Mouse (Mus musculus): ENCODE data around the gene Hist1h4k. TPM values are rescaled to one million over a fixed set of nuclear protein-coding genes. Genes with fewer than 3 reads are reported as not detected.

The Hist1h4k gene
- total RNA-seq, 2 experiments from 2014 or later, result 311 to 320 TPM

GRCm38 (mm10) chr13:21706669-21707068 is 43.6 kb downstream of the Hist1h4k start:
- intact Hi-C loops (cut with DNase I), result no loop called here
- no peak for DNase-seq (ENCODE audit: low spot score in 2 of 2)

Small RNA genes lying within 50 kb of the gene (microRNA-seq; reads per million reads assigned to microRNA genes)
- gene Gm44346 (0 reads per million in 2 experiments), gene Gm44357 (0 reads per million in 2 experiments), gene Gm44367 (0 reads per million in 2 experiments), gene Gm44454 (0 reads per million in 2 experiments)

Other genes starting within 250 kb of the Hist1h4k start
- 10 to 100 TPM; 59.6 to 63.4 TPM for gene Gm11273, start 249.1 kb downstream of the Hist1h4k start, total RNA-seq (2021)
- 10 to 100 TPM; 12.7 to 13.2 TPM for gene Zkscan8, start 219.4 kb downstream of the Hist1h4k start, total RNA-seq (2021)
- gene Olfr1366, start 207.7 kb downstream of the Hist1h4k start, total RNA-seq (2021), result not detected
- not detected for gene Olfr1535, start 190.6 kb downstream of the Hist1h4k start, total RNA-seq (2021)
- gene Olfr1364, start 168.7 kb downstream of the Hist1h4k start, total RNA-seq (2021), result not detected
- gene Olfr1362, start 136.5 kb downstream of the Hist1h4k start, total RNA-seq (2021), result not detected
- not detected for gene Olfr11, start 108.0 kb downstream of the Hist1h4k start, total RNA-seq (2021)
- not detected for gene Olfr1361, start 87.1 kb downstream of the Hist1h4k start, total RNA-seq (2021)
- not detected for gene Olfr1360, start 73.1 kb downstream of the Hist1h4k start, total RNA-seq (2021)
- gene Olfr1359, start 52.4 kb downstream of the Hist1h4k start, total RNA-seq (2021), result not detected
- 10 to 100 TPM; 37.3 to 37.9 TPM for gene Hist1h2bl, start 34.4 kb downstream of the Hist1h4k start, total RNA-seq (2021)
- 10 to 100 TPM; 17.2 to 25.6 TPM for gene Hist1h2ai, start 34.1 kb downstream of the Hist1h4k start, total RNA-seq (2021)
- 10 to 100 TPM; 46.6 to 56.8 TPM for gene Hist1h3h, start 32.8 kb downstream of the Hist1h4k start, total RNA-seq (2021)
- 1 to 10 TPM; 4.9 to 7.8 TPM for gene Hist1h2bm, start 28.5 kb downstream of the Hist1h4k start, total RNA-seq (2021)
- 10 to 100 TPM; 15.4 to 16.2 TPM for gene Hist1h4j, start 15.4 kb downstream of the Hist1h4k start, total RNA-seq (2021)
- 10 to 100 TPM; 13.2 to 15.7 TPM for gene Hist1h2ak, start 3.3 kb upstream of the Hist1h4k start, total RNA-seq (2021)
- 10 to 100 TPM in 1 of 2 experiments, 1 to 10 TPM in 1; 9.6 to 16.1 TPM for gene Hist1h2bn, start 3.6 kb upstream of the Hist1h4k start, total RNA-seq (2021)
- 10 to 100 TPM in 1 of 2 experiments, 1 to 10 TPM in 1; 7.6 to 10.5 TPM for gene Hist1h1b, start 30.1 kb upstream of the Hist1h4k start, total RNA-seq (2021)
- gene Hist1h3i, start 32.9 kb upstream of the Hist1h4k start, total RNA-seq (2021), result 10 to 100 TPM; 51.4 to 75.0 TPM
- gene Hist1h2an, start 36.7 kb upstream of the Hist1h4k start, total RNA-seq (2021), result 1 to 10 TPM; 2.5 to 6.9 TPM
- gene Hist1h2bp, start 37.0 kb upstream of the Hist1h4k start, total RNA-seq (2021), result 10 to 100 TPM in 1 of 2 experiments, 1 to 10 TPM in 1; 6.7 to 11.2 TPM
- 10 to 100 TPM; 43.6 to 56.5 TPM for gene Hist1h2bq, start 59.7 kb upstream of the Hist1h4k start, total RNA-seq (2021)
- not detected for gene Hist1h2ao, start 60.0 kb upstream of the Hist1h4k start, total RNA-seq (2021)
- 100 to 1,000 TPM; 213 to 226 TPM for gene Hist1h4m, start 61.2 kb upstream of the Hist1h4k start, total RNA-seq (2021)
- 10 to 100 TPM; 20.9 to 25.8 TPM for gene Hist1h4n, start 81.7 kb upstream of the Hist1h4k start, total RNA-seq (2021)
- gene Hist1h2ap, start 83.0 kb upstream of the Hist1h4k start, total RNA-seq (2021), result 10 to 100 TPM; 46.9 to 49.5 TPM
- gene Hist1h2br, start 83.2 kb upstream of the Hist1h4k start, total RNA-seq (2021), result 10 to 100 TPM; 44.5 to 56.8 TPM
- gene Zfp184, start 194.6 kb upstream of the Hist1h4k start, total RNA-seq (2021), result 1 to 10 TPM; 2.8 to 4.0 TPM
- gene Pom121l2, start 230.7 kb upstream of the Hist1h4k start, total RNA-seq (2021), result under 1 TPM in 1 of 2 experiments, not detected in 1; 0.23 TPM

Data from left cerebral cortex, postnatal 14 days (tissue).